Comparison of ENCODE assay signal across 23 mouse cellular contexts in the genomic region with DNA sequence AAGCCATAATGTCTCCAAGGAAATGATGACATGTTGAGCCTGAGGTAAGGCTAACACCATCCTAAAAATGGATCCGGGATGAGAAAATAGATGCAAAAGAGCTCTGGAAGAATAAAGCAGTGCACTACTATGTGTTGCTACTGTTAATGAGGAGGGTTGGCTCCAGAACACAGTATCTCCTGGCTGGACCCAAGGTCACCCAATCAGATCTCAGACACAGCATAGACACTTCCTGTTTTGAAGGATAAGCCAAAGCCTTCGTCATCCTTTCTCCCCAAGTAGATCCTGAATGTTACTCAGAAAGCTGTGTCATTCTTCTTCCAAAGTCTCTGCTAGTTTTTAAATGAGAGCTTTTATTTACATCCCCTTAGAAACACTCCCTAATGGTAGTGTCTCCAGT.
A peak's percentile ranks its signal among the peaks of the same experiment; 100 is the strongest.
DNase-seq lines count a peak whose midpoint lies in the region; ATAC-seq and TF ChIP-seq lines count a peak whose summit lies in the region.
"Had no signal": no experiment of that assay in that cellular context is flagged by ENCODE, and none has a peak within 500 bp of the region (broad histone marks: within the 10 kb centered on the region; RNA-seq: fewer than 3 reads in every experiment).

No protein-coding gene starts in this region.

- H3K36me3 ChIP-seq in lung, embryonic 15.5 days = no peaks in the 10 kb centered on the region
- no peaks in the 10 kb centered on the region for H3K36me3 ChIP-seq in hindbrain, postnatal 0 days (ENCODE audit: insufficient read depth, low read length)
- H3K36me3 ChIP-seq: embryonic facial prominence, embryonic 12.5 days; embryonic facial prominence, embryonic 15.5 days; forebrain, embryonic 15.5 days; hindbrain, embryonic 12.5 days; hindbrain, embryonic 15.5 days had no signal

- no peak overlapping the region for H3K4me3 ChIP-seq in lung, embryonic 15.5 days
- no peak overlapping the region for H3K4me3 ChIP-seq in hindbrain, postnatal 0 days (ENCODE audit: low read length)
- H3K4me3 ChIP-seq: embryonic facial prominence, embryonic 12.5 days; embryonic facial prominence, embryonic 15.5 days; forebrain, embryonic 15.5 days; hindbrain, embryonic 12.5 days; hindbrain, embryonic 15.5 days had no signal

- H3K9me3 ChIP-seq in lung, embryonic 15.5 days = no peaks in the 10 kb centered on the region
- H3K9me3 ChIP-seq in hindbrain, postnatal 0 days (ENCODE audit: low read length) = no peaks in the 10 kb centered on the region
- H3K9me3 ChIP-seq: embryonic facial prominence, embryonic 12.5 days; embryonic facial prominence, embryonic 15.5 days; forebrain, embryonic 15.5 days; hindbrain, embryonic 12.5 days; hindbrain, embryonic 15.5 days had no signal

- no peaks in the 10 kb centered on the region for H3K27me3 ChIP-seq in lung, embryonic 15.5 days
- H3K27me3 ChIP-seq in hindbrain, postnatal 0 days (ENCODE audit: insufficient read depth, low read length) = no peaks in the 10 kb centered on the region
- H3K27me3 ChIP-seq: embryonic facial prominence, embryonic 12.5 days; embryonic facial prominence, embryonic 15.5 days; forebrain, embryonic 15.5 days; hindbrain, embryonic 12.5 days; hindbrain, embryonic 15.5 days had no signal

- 70% methylated on average over 2 of the region's 2 CpGs for WGBS in lung, embryonic 15.5 days
- 87% methylated on average over 2 of the region's 2 CpGs for WGBS in hindbrain, postnatal 0 days

- TF ChIP-seq CTCF in hindbrain, postnatal 0 days (IDR thresholded peaks at IDR 0.05; ENCODE audit: low read depth) = no peak

- DNase-seq in lung, adult 18-20 months = no peak
- DNase-seq in lung, postnatal 10 days = peak; percentile 14
- no peak for DNase-seq in lung, postnatal 25 days (ENCODE audit: low spot score)
- DNase-seq in lung, postnatal 36 days = peak; percentile 31
- DNase-seq in frontal cortex, postnatal 14 days (ENCODE audit: low spot score in 2 of 2) = no peak
- no peak for DNase-seq in hindbrain, postnatal 0 days (ENCODE audit: low spot score)
- DNase-seq: adrenal gland, adult 2 months; adrenal gland, postnatal 14 days; cerebellum, adult 11 months; cerebellum, adult 2 months; cerebellum, adult 9-11 months; cerebellum, postnatal 25 days; gastrocnemius, postnatal 10 days; gastrocnemius, postnatal 36 days; heart, adult 11 months had no signal

- H3K9ac ChIP-seq in lung, embryonic 15.5 days = no peak overlapping the region
- no peak overlapping the region for H3K9ac ChIP-seq in hindbrain, postnatal 0 days (replicated peaks; ENCODE audit: low read length)
- H3K9ac ChIP-seq: embryonic facial prominence, embryonic 12.5 days; embryonic facial prominence, embryonic 15.5 days; forebrain, embryonic 15.5 days; hindbrain, embryonic 12.5 days; hindbrain, embryonic 15.5 days had no signal

- H3K27ac ChIP-seq in lung, embryonic 15.5 days = peak overlapping the region; percentile 20; the same call in 1 of the 2 replicates
- H3K27ac ChIP-seq in hindbrain, postnatal 0 days = no peak overlapping the region
- H3K27ac ChIP-seq: embryonic facial prominence, embryonic 12.5 days; embryonic facial prominence, embryonic 15.5 days; forebrain, embryonic 15.5 days; hindbrain, embryonic 12.5 days; hindbrain, embryonic 15.5 days had no signal

- H3K4me2 ChIP-seq in lung, embryonic 15.5 days = no peak overlapping the region
- H3K4me2 ChIP-seq in hindbrain, postnatal 0 days (ENCODE audit: low read depth, low read length) = no peak overlapping the region
- H3K4me2 ChIP-seq: embryonic facial prominence, embryonic 12.5 days; embryonic facial prominence, embryonic 15.5 days; forebrain, embryonic 15.5 days; heart, embryonic 11.5 days; hindbrain, embryonic 12.5 days; hindbrain, embryonic 15.5 days had no signal

- no peak for ATAC-seq in lung, embryonic 15.5 days (ENCODE audit: borderline replicate concordance, extremely low read depth, low FRiP score, low TSS enrichment)
- no peak for ATAC-seq in hindbrain, postnatal 0 days
- ATAC-seq: CD4-positive, CD25-positive, alpha-beta regulatory T cell, adult 4 months; forebrain, embryonic 15.5 days had no signal

- peaks cover 35% of the 10 kb centered on the region for H3K4me1 ChIP-seq in lung, embryonic 15.5 days
- no peaks in the 10 kb centered on the region for H3K4me1 ChIP-seq in hindbrain, postnatal 0 days (ENCODE audit: insufficient read depth, low read length)
- H3K4me1 ChIP-seq: embryonic facial prominence, embryonic 12.5 days; forebrain, embryonic 15.5 days; hindbrain, embryonic 12.5 days; hindbrain, embryonic 15.5 days had no signal

Comparison
In these comparisons a context has a peak if more than half of its experiments do, and no peak if none do; other contexts are left out.
1. DNase-seq: peak in lung, postnatal 10 days (single experiment) and lung, postnatal 36 days (single experiment); none in lung, adult 18-20 months (0 of 2), lung, postnatal 25 days (single experiment), frontal cortex, postnatal 14 days (0 of 2) and hindbrain, postnatal 0 days (single experiment).